Mouse (Mus musculus) R1 (cell line): ENCODE results near the gene Mrpl52.

Experiments
- DNase-seq: peaks from one replicate; pipeline ENCODE4 v3.0.0-alpha.2; 2018; ENCODE audit warnings: low read depth, low spot score

The Mrpl52 gene

GRCm38 (mm10) chr14:54426689-54427398 is at the start of gene Mrpl52:
Gene Mrpl52 (plus strand): TSS chr14:54426909.
- peak; percentile 93 for DNase-seq

DNA sequence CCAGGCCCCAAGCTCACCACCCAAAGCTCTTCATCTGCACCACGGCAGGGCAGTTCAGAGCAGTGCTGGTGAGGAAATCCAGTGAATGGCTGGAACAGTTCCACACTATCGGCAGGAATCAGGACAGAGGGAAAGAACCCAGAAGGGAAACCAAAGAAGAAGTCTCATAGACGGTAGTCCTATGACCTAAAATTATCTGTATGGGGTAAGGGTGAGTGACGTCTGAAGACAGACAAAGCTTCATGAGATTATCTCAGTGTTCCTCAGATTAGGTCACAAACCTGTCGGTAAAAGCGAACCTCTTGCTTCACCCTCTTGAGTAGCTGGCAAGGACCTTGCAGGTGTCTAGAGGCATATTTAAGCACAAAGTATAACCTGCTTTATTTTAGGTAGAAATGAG is 49.5 kb upstream of the Mrpl52 start:
- DNase-seq: no peak

GRCm38 (mm10) chr14:54379571-54379970 is 47.1 kb upstream of the Mrpl52 start:
- DNase-seq: peak; percentile 73

GRCm38 (mm10) chr14:54380616-54381015 is 46.1 kb upstream of the Mrpl52 start:
- no peak for DNase-seq

- DNase-seq: no peak
Measured at GRCm38 (mm10) chr14:54381816-54382215, 44.9 kb upstream of the Mrpl52 start.

DNA sequence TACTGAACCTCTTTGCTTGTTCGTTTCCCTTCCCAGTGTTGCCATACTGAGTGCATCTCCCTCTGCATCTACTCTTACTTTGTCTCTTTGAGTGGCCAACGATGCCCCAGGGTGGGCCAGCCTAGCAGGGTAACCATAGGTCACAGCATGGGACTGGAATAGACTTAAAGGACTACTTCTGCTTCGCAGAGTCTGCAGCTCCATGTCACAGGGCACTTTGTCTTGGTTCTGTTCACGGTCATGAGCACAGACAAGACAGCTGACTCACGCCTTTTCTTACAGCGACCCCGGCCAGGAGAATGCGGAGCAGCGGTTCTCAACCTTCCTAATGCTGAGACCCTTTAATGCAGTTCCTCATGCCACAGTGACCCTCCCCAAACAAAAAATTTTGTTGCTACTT is 44.1 kb upstream of the Mrpl52 start:
- DNase-seq: peak; percentile 46

DNA sequence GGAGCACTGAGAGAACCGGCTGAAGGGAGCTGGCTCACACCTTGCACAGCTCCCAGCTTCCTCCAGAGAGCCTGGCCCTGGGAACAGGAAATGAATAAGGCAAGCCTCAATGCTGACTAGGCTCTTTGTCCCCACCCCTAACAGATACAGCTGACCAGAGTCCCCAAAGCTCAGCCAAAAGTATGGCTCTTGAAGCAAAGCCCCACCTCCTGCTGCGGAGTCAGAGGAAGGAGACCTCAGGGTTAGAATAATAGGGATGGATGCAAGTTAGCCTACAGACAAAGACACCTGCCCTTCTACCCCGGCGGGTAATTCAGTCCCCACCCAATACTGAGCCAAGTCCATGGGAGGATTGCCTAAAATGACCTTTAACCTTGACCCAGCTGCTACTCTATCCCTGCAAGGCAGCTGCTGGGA is 43.3 kb upstream of the Mrpl52 start:
- peak; percentile 98 for DNase-seq

DNA sequence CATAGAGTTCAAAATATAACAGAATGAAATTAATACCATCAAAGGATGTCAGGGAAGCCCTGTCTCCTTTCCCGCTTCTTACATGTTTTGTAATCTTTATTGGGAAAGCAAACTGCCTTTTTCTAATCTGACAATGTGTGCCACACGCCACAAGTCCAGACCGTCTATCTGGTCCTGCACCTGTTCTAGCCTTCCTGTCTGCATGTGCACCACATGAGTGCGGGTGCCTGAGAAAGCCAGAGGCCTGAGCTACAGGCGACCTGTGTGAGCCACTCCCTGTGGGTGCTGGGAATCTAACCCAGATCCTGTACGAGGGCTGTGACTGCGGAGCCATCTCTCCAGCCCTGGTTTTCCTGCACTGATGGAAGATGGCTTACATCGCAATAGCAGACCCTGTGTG is 42.3 kb upstream of the Mrpl52 start:
- DNase-seq: peak; percentile 45

- no peak for DNase-seq
Measured at GRCm38 (mm10) chr14:54385968-54386618, 40.6 kb upstream of the Mrpl52 start.

- no peak for DNase-seq
Measured at GRCm38 (mm10) chr14:54387546-54387945, 39.2 kb upstream of the Mrpl52 start.

DNA sequence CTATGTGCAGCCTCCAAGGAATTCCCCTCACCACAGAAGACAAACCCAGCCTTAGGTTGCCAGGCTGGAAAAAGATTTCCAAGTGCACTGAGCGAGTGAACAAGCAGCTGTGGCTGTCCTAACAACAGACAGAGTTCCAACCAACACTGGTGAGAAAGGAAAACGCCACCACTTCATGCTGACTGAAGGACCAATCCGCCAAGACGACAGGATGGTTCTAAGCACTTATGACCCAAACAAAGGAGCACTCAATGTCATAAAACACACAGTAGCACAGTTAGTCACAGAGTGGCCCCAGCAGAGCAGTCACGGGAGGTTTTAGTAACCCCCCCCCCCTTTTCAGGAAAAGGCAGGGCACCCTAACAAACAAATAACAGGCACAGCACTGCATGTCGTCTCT is 35.9 kb upstream of the Mrpl52 start:
- DNase-seq: no peak

GRCm38 (mm10) chr14:54393794-54394193 is 32.9 kb upstream of the Mrpl52 start:
- no peak for DNase-seq

GRCm38 (mm10) chr14:54394309-54394708 is 32.4 kb upstream of the Mrpl52 start:
- no peak for DNase-seq

GRCm38 (mm10) chr14:54396685-54397084 is 30.0 kb upstream of the Mrpl52 start:
- DNase-seq: no peak

GRCm38 (mm10) chr14:54397872-54398527 is 28.7 kb upstream of the Mrpl52 start:
- no peak for DNase-seq

DNA sequence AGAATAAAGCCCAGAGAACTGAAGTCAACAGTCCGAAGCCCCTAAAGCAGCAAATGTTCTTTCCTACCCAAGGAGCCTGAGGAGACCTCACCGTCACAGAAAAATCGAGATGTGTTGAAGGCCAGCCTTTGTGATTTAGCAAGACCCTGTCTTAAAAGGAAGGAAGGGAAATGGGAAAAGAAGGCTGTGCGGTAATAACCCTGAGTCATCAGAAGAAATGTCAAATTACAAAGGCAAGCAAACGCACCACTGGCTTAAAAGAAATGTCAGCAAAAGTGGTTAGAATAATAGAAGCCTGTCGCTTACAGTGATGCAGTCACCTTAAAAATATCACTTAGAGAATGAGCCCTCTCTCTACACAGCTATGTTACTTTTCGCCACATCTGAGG is 28.2 kb upstream of the Mrpl52 start:
- DNase-seq: no peak

- no peak for DNase-seq
Measured at GRCm38 (mm10) chr14:54398921-54399382, 27.8 kb upstream of the Mrpl52 start.

DNA sequence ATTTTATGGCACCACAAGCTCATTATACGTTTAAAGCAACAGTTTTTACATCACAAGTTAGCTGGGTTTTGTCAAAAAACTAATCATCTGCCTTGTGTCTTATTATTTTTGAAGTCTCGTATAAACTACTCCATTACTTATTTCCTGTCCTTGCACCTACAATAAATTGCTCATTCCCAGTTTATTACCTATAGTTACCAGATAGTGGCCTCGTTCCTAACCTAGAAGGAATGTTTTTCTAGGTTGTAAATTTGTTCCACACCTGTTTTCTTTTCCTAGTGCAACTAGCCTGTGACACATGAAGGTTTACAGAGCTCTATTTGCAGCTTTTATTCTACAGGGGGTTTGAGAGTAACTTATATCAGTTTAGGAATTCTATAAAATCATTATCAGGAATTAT is 25.0 kb upstream of the Mrpl52 start:
- no peak for DNase-seq

- peak; percentile 45 for DNase-seq
Measured at GRCm38 (mm10) chr14:54408336-54409056, 18.2 kb upstream of the Mrpl52 start.

DNA sequence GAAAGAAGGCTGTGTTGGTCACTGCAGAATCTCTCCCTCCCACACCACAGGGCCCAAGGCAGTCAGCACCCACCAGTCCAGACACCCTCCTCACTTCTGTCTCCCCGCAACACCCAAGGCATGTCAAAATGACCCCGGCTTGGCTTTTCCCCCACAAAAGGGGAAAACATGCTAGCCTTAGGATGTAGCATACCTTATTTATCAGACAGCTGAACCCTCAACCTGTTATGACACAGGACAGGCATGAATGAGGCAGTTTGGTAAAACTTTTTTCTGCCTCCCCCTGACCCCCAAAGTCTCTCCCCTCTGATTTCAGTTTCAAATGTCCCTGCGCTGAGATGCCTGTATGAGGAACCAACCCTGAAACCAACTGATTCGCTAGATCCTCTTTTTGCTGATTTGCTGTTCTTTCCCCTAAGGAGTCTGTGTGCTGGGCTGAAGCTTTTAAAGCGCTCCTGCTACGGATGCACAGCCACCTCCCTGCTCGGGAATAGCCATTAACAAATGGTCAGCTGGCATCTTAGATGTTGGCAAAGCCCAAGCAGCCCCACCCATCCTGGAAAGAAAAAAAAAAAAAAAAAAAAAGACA is 17.6 kb upstream of the Mrpl52 start:
- DNase-seq: no peak

- peak; percentile 80 for DNase-seq
Measured at GRCm38 (mm10) chr14:54409980-54410810, 16.5 kb upstream of the Mrpl52 start.
